8 mouse cellular contexts compared by ENCODE assay signal in genomic region chr1:91413898-91414594, GRCm38 (mm10). TPM values are rescaled to one million over a fixed set of nuclear protein-coding genes. Genes with fewer than 3 reads are reported as not detected.
A peak's percentile ranks its signal among the peaks of the same experiment; 100 is the strongest.
DNase-seq lines count a peak whose midpoint lies in the region; ATAC-seq and TF ChIP-seq lines count a peak whose summit lies in the region.

Gene Hes6 (minus strand): TSS chr1:91414038.

- DNase-seq in G1E (ENCODE audit: low spot score): peak; percentile 77
- DNase-seq in cerebellum, adult 11 months: peak; percentile 84
- DNase-seq in forebrain, postnatal 0 days: peak; percentile 88
- DNase-seq in hindbrain, embryonic 10.5 days (ENCODE audit: low spot score): peak; percentile 93
- DNase-seq in layer of hippocampus, postnatal 10 days (ENCODE audit: low spot score in 2 of 2): peak; percentile 81 to 87
- peak; percentile 79 for DNase-seq in lung, postnatal 14 days
- peak; percentile 67 for DNase-seq in ovary, postnatal 36 days (ENCODE audit: low spot score)
- DNase-seq in urinary bladder, adult 2 months (ENCODE audit: low spot score): peak; percentile 38

- WGBS in forebrain, postnatal 0 days: under 1% methylated on average over 39 of the region's 39 CpGs
- 1% methylated on average over 38 of the region's 39 CpGs for WGBS in hindbrain, embryonic 10.5 days

- peaks cover 57% of the 10 kb centered on the region for H3K36me3 ChIP-seq in G1E (replicated peaks)
- peaks cover 8% of the 10 kb centered on the region; the same call in 1 of the 2 replicates for H3K36me3 ChIP-seq in forebrain, postnatal 0 days (ENCODE audit: insufficient read depth)
- H3K36me3 ChIP-seq in hindbrain, embryonic 10.5 days: peaks cover 19% of the 10 kb centered on the region

- no peaks in the 10 kb centered on the region for H3K9me3 ChIP-seq in G1E (replicated peaks)
- H3K9me3 ChIP-seq in forebrain, postnatal 0 days (ENCODE audit: low read length): no peaks in the 10 kb centered on the region
- H3K9me3 ChIP-seq in hindbrain, embryonic 10.5 days: no peaks in the 10 kb centered on the region

- no peak for TF ChIP-seq CTCF in G1E (IDR thresholded peaks at IDR 0.05; ENCODE audit: low read depth, low read length)
- no peak for TF ChIP-seq CTCF in forebrain, postnatal 0 days (IDR thresholded peaks at IDR 0.05; ENCODE audit: low read depth)

- peak within 1 kb of the TSS; percentile 80 for H3K4me3 ChIP-seq in G1E (ENCODE audit: low read depth, low read length)
- H3K4me3 ChIP-seq in forebrain, postnatal 0 days (ENCODE audit: low read depth, low read length): peak within 1 kb of the TSS; percentile 61
- peak within 1 kb of the TSS; percentile 78 for H3K4me3 ChIP-seq in hindbrain, embryonic 10.5 days

- peak within 1 kb of the TSS; percentile 69 for H3K4me2 ChIP-seq in forebrain, postnatal 0 days (ENCODE audit: low read depth)

- peaks cover 36% of the 10 kb centered on the region for H3K4me1 ChIP-seq in G1E (ENCODE audit: insufficient read depth, low read depth, low read length)
- peaks cover 21% of the 10 kb centered on the region for H3K4me1 ChIP-seq in forebrain, postnatal 0 days (ENCODE audit: insufficient read depth)
- peaks cover 65% of the 10 kb centered on the region for H3K4me1 ChIP-seq in hindbrain, embryonic 10.5 days (replicated peaks)

- no peaks in the 10 kb centered on the region for H3K27me3 ChIP-seq in G1E (ENCODE audit: insufficient read depth, low read length)
- no peaks in the 10 kb centered on the region for H3K27me3 ChIP-seq in forebrain, postnatal 0 days (ENCODE audit: insufficient read depth, low read length)
- H3K27me3 ChIP-seq in hindbrain, embryonic 10.5 days (ENCODE audit: insufficient read depth, poor library complexity, severe bottlenecking): peaks cover 6% of the 10 kb centered on the region; the same call in 1 of the 2 replicates

- peak within 1 kb of the TSS; percentile 78 for H3K27ac ChIP-seq in forebrain, postnatal 0 days (ENCODE audit: low read depth, low read length)
- H3K27ac ChIP-seq in hindbrain, embryonic 10.5 days: peak within 1 kb of the TSS; percentile 96

- ATAC-seq in G1E (ENCODE audit: extremely low read depth, insufficient number of reproducible peaks, low FRiP score, poor library complexity, severe bottlenecking): no peak; the same call in 1 of the 2 replicates
- ATAC-seq in forebrain, postnatal 0 days: peak; percentile 62

- H3K9ac ChIP-seq in forebrain, postnatal 0 days: peak within 1 kb of the TSS; percentile 87

RNA-seq across cellular contexts. Expression of gene Hes6, which starts in this region (rescaled TPM):
- total RNA-seq in G1E (2014; fragmentation: Nextera tagmentation) (18.0 and 19.0 TPM in 2 replicates), G1E (2017) (42.2 and 55.1 TPM in 2 replicates)
- 91.5 and 105 TPM in 2 replicates for polyA plus RNA-seq in G1E (2012)
- 133 and 154 TPM in 2 replicates for total RNA-seq in forebrain, postnatal 0 days (2014; rRNA removed)
- polyA plus RNA-seq in forebrain, postnatal 0 days (2015; fragmentation: Nextera tagmentation; extraction: Ambion mirVana): 154 and 177 TPM in 2 replicates
- 285 and 401 TPM in 2 replicates for polyA plus RNA-seq in hindbrain, embryonic 10.5 days (2016; fragmentation: Nextera tagmentation; extraction: Ambion mirVana)
- 10 to 100 TPM; 31.4 to 36.0 TPM for total RNA-seq in layer of hippocampus, postnatal 10 days (2021)
- 24.5 and 29.0 TPM in 2 replicates for polyA plus RNA-seq in urinary bladder, adult 2 months (2012; rRNA removed)

Comparison
In these comparisons a context has a peak if more than half of its experiments do, and no peak if none do; other contexts are left out.
1. DNase-seq: peak in every context shown above with its lines; median percentile 93 in hindbrain, embryonic 10.5 days; 88 in forebrain, postnatal 0 days; 84 in cerebellum, adult 11 months; 84 in layer of hippocampus, postnatal 10 days; 79 in lung, postnatal 14 days; 77 in G1E; 67 in ovary, postnatal 36 days; 38 in urinary bladder, adult 2 months.